Mouse (Mus musculus) heart, adult 8-10 months (tissue): ENCODE measurements around the gene Cdh4. TPM values are rescaled to one million over a fixed set of nuclear protein-coding genes. Genes with fewer than 3 reads are reported as not detected.
A peak's percentile ranks its signal among the peaks of the same experiment; 100 is the strongest.

ENCODE experiments used
- DNase-seq: peaks from one replicate; pipeline ENCODE4 v3.0.0; 2022; ENCODE audit warnings: low spot score
- total RNA-seq, 4 experiments: library from RNA; stranded (reverse); gene quantifications; 2 replicates each; pipeline ENCODE4 v1.2.4; 2022

The Cdh4 gene
- total RNA-seq, 4 experiments from 2014 or later = 5.2 to 7.5 (median 6.1) TPM

GRCm38 (mm10) chr2:179679866-179680265 is 237.6 kb downstream of the Cdh4 start:
- no peak for DNase-seq

GRCm38 (mm10) chr2:179681386-179681785 is 239.2 kb downstream of the Cdh4 start:
- peak; percentile 3 for DNase-seq

GRCm38 (mm10) chr2:179687243-179687681 is 245.0 kb downstream of the Cdh4 start:
- DNase-seq = no peak

- DNase-seq = no peak
Observed at GRCm38 (mm10) chr2:179688976-179689375, 246.7 kb downstream of the Cdh4 start.

GRCm38 (mm10) chr2:179689761-179690160 is 247.5 kb downstream of the Cdh4 start:
- no peak for DNase-seq

- no peak for DNase-seq
Observed at GRCm38 (mm10) chr2:179690571-179690970, 248.3 kb downstream of the Cdh4 start.

- no peak for DNase-seq
Observed at GRCm38 (mm10) chr2:179694936-179695335, 252.7 kb downstream of the Cdh4 start.

- DNase-seq = no peak
Observed at GRCm38 (mm10) chr2:179697601-179698000, 255.4 kb downstream of the Cdh4 start.

GRCm38 (mm10) chr2:179698196-179698985 is 256.2 kb downstream of the Cdh4 start:
- DNase-seq = no peak

- no peak for DNase-seq
Observed at GRCm38 (mm10) chr2:179705043-179705442, 262.8 kb downstream of the Cdh4 start.

- no peak for DNase-seq
Observed at GRCm38 (mm10) chr2:179705461-179705860, 263.2 kb downstream of the Cdh4 start.

GRCm38 (mm10) chr2:179706616-179707015 is 264.4 kb downstream of the Cdh4 start:
- DNase-seq = no peak

GRCm38 (mm10) chr2:179709111-179709510 is 266.9 kb downstream of the Cdh4 start:
- no peak for DNase-seq

GRCm38 (mm10) chr2:179712690-179713089 is 270.5 kb downstream of the Cdh4 start:
- DNase-seq = no peak

GRCm38 (mm10) chr2:179713326-179713725 is 271.1 kb downstream of the Cdh4 start:
- DNase-seq = no peak

GRCm38 (mm10) chr2:179714145-179714544 is 271.9 kb downstream of the Cdh4 start:
- no peak for DNase-seq

GRCm38 (mm10) chr2:179715375-179715774 is 273.1 kb downstream of the Cdh4 start:
- no peak for DNase-seq

GRCm38 (mm10) chr2:179720366-179720765 is 278.1 kb downstream of the Cdh4 start:
- DNase-seq = no peak

GRCm38 (mm10) chr2:179721534-179722516 is 279.6 kb downstream of the Cdh4 start:
- DNase-seq = no peak

GRCm38 (mm10) chr2:179722776-179723386 is 280.6 kb downstream of the Cdh4 start:
- no peak for DNase-seq

- DNase-seq = no peak
Observed at GRCm38 (mm10) chr2:179723401-179723800, 281.2 kb downstream of the Cdh4 start.

GRCm38 (mm10) chr2:179729002-179729401 is 286.8 kb downstream of the Cdh4 start:
- DNase-seq = no peak
